Mouse (Mus musculus) kidney, adult 2 months (tissue): ENCODE results near the gene Rab20.

Source experiments
- CTCF ChIP-seq: fragments of 200-500 bp; conservative IDR thresholded peaks from 2 replicates; pipeline ENCODE4 v1.5.1; 2011; ENCODE audit warnings: low read depth, mild to moderate bottlenecking, control low read depth, low read length, moderate library complexity, mixed read lengths; ENCODE audit not compliant: insufficient read depth, insufficient read length
- POLR2A ChIP-seq: fragments of 200-500 bp; IDR thresholded peaks from one replicate; pipeline ENCODE4 v1.6.1; 2011; ENCODE audit warnings: low read depth, low read length, control low read depth

DNA sequence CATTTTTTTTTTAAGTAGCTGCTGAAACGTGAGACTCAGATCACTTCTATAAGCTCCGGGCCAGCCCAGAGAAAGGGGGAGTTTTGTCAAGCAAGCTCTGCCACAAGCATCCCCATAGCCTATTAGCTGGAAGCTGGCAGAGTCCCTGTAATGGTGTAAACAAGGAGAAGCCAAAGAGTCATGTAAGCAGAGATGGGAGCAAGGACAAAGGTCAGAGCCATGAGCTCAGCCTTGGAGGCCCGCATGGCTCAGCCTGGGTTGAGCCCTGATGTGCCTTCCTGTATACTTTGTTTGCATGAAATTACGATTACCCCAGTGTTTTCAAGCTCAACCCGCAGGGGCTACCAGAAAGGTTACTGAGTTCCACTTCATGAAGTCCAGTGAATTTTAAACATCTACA, 19.5 kb downstream of the Rab20 start:
- no peak for TF ChIP-seq CTCF
- no peak for TF ChIP-seq POLR2A
